Mouse (Mus musculus) midbrain, embryonic 15.5 days (tissue): ENCODE measurements around the gene Dnajc19. TPM values are rescaled to one million over a fixed set of nuclear protein-coding genes. Genes with fewer than 3 reads are reported as not detected.

Experiments used
- ATAC-seq: fragments of 200-750 bp; cut with Nextera tagmentation; replicated peaks from 2 replicates; pipeline ENCODE4 v1.8.0; 2017; ENCODE audit warnings: moderate TSS enrichment
- H3K27ac ChIP-seq: fragments of 300-500 bp; sonication (generic); 2 replicates; pipeline ENCODE4 v1.5.1; 2015; ENCODE audit warnings: mild to moderate bottlenecking, inconsistent platforms
- H3K27me3 ChIP-seq: fragments of 300-500 bp; sonication (generic); replicated peaks from 2 replicates; pipeline ENCODE4 v1.6.1; 2015; ENCODE audit warnings: inconsistent platforms
- H3K36me3 ChIP-seq: fragments of 300-500 bp; sonication (generic); replicated peaks from 2 replicates; pipeline ENCODE4 v1.6.1; 2015; ENCODE audit warnings: inconsistent platforms
- H3K4me1 ChIP-seq: fragments of 300-500 bp; sonication (generic); 2 replicates; pipeline ENCODE4 v1.6.1; 2015; ENCODE audit warnings: inconsistent platforms
- H3K4me2 ChIP-seq: fragments of 300-500 bp; sonication (generic); 2 replicates; pipeline ENCODE4 v1.6.1; 2015; ENCODE audit warnings: inconsistent platforms, mild to moderate bottlenecking, moderate library complexity
- H3K4me3 ChIP-seq: fragments of 300-500 bp; sonication (generic); 2 replicates; pipeline ENCODE4 v1.5.1; 2015; ENCODE audit warnings: mild to moderate bottlenecking, inconsistent platforms
- H3K9ac ChIP-seq: fragments of 300-500 bp; sonication (generic); 2 replicates; pipeline ENCODE4 v1.6.1; 2015; ENCODE audit warnings: mild to moderate bottlenecking, inconsistent platforms
- H3K9me3 ChIP-seq: fragments of 300-500 bp; sonication (generic); 2 replicates; pipeline ENCODE4 v1.6.1; 2016; ENCODE audit warnings: inconsistent platforms
- WGBS: fragments of 180-500 bp; shearing (Covaris S2); methylation state at CpG from one replicate; pipeline ENCODE4 v1.1.7; 2015; ENCODE audit warnings: mixed read lengths; 5-methylcytosine and 5-hydroxymethylcytosine counted together
- polyA plus RNA-seq: library from polyadenylated mRNA; unstranded; fragments of >200 nt; fragmentation: Nextera tagmentation; extraction: Ambion mirVana; gene quantifications from 2 replicates; pipeline ENCODE4 v1.2.1, GENCODE M21; 2015

Gene Dnajc19
- polyA plus RNA-seq, 1 experiment from 2014 or later: 99.8 TPM

- 66% methylated on average over 4 of the region's 4 CpGs for WGBS
- no peaks in the 10 kb centered on the region for H3K9me3 ChIP-seq
- H3K27ac ChIP-seq: no peak overlapping the region
- ATAC-seq: no peak
- H3K27me3 ChIP-seq: no peaks in the 10 kb centered on the region
- H3K4me3 ChIP-seq: peak overlapping the region; percentile 92
- peak overlapping the region; percentile 63 for H3K4me2 ChIP-seq
- peaks cover 21% of the 10 kb centered on the region for H3K4me1 ChIP-seq
- H3K36me3 ChIP-seq: no peaks in the 10 kb centered on the region
- peak overlapping the region; percentile 98; the same call in 1 of the 2 replicates for H3K9ac ChIP-seq
Measured at GRCm38 (mm10) chr3:34021259-34021828, 59.8 kb downstream of the Dnajc19 start.

- Histone ChIP-seq H3K9me3 (no peaks in the 10 kb centered on the region), H3K4me3 (peak overlapping the region; percentile 92), H3K27me3 (no peaks in the 10 kb centered on the region), H3K4me1 (peaks cover 21% of the 10 kb centered on the region), H3K9ac (peak overlapping the region; percentile 98), H3K27ac (peak overlapping the region; percentile 91), H3K36me3 (no peaks in the 10 kb centered on the region), H3K4me2 (peak overlapping the region; percentile 63)
- no peak; the same call in 1 of the 2 replicates for ATAC-seq
- under 1% methylated on average over 59 of the region's 70 CpGs for WGBS
Measured at GRCm38 (mm10) chr3:34020382-34021258, 60.5 kb downstream of the Dnajc19 start.

DNA sequence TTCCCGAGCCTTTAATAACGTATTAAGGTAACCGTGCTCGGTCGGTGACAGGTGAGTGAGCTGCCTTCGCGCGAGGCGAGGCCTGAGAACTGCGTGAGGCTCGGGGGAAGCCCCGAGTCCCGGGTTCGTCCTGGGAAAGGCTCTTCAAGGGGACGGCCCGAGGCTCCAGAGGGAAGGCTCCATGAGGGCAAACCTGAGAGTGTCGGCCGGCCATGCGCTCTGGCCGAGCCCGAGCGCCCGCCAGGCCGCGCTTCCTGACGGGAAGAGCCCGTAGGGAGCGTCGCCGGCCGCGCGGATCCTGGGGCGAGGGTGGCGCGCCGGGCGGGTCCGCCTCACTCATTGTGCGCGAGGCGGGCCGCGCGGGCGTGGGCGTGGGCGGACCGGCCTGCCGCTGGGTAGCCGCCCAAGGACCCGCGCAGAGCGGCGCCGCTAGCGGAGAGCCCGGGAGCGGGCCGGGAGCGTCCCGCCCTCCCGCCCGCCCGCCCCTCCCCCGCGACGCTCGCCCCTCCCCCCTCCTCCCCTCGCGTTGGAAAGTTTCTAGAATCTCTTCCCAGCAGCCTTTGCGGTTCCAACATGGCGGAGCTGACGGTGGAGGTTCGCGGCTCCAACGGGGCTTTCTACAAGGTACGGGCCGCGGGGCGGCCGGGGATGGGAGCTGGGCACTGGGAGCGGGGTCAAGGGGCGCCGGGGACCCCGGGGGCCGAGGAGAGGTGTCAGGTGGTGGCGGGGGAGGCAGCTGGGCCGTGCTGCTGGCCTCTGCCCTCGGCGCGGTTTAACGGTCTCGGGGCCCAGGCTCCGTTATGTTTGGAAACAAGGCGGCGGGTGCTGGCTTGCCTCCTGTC lies 61.4 kb downstream of the Dnajc19 start, which contains the start of gene Fxr1:
TSS of gene Fxr1 (plus strand) at position 404 of the 842 bp plus-strand sequence.
- peak within 1 kb of the TSS; percentile 91 for H3K27ac ChIP-seq
- peak; percentile 97 for ATAC-seq
- H3K4me3 ChIP-seq: peak within 1 kb of the TSS; percentile 92
- no peaks in the 10 kb centered on the region for H3K9me3 ChIP-seq
- H3K27me3 ChIP-seq: no peaks in the 10 kb centered on the region
- H3K36me3 ChIP-seq: no peaks in the 10 kb centered on the region
- WGBS: under 1% methylated on average over 94 of the region's 97 CpGs
- H3K4me1 ChIP-seq: peaks cover 21% of the 10 kb centered on the region
- peak within 1 kb of the TSS; percentile 98 for H3K9ac ChIP-seq
- H3K4me2 ChIP-seq: peak within 1 kb of the TSS; percentile 63

DNA sequence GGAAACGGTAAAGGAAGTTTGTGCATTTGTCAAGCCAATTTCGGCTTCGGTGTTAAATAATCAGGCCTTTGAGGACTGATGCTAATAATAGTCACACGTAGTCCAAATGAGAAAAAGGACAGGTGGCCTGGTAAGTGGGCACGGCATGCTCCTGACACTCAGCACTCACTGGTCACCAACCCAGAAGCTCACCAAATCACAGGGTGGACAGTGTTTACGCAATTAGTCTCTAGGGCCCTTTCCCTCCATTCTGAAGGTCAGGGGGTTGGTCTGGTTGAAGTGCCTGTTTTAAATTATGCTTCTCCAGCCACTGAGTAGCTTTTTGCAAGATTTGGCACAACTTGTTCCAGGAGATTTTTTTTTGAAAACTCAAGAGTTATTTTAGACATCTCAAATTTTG lies 72.9 kb downstream of the Dnajc19 start:
- H3K27me3 ChIP-seq: no peaks in the 10 kb centered on the region
- ATAC-seq: no peak
- WGBS: 81% methylated on average over 6 of the region's 6 CpGs
- no peak overlapping the region for H3K9ac ChIP-seq
- H3K4me3 ChIP-seq: no peak overlapping the region
- H3K36me3 ChIP-seq: no peaks in the 10 kb centered on the region
- H3K9me3 ChIP-seq: no peaks in the 10 kb centered on the region
- H3K4me2 ChIP-seq: no peak overlapping the region
- H3K27ac ChIP-seq: no peak overlapping the region
- H3K4me1 ChIP-seq: no peaks in the 10 kb centered on the region

DNA sequence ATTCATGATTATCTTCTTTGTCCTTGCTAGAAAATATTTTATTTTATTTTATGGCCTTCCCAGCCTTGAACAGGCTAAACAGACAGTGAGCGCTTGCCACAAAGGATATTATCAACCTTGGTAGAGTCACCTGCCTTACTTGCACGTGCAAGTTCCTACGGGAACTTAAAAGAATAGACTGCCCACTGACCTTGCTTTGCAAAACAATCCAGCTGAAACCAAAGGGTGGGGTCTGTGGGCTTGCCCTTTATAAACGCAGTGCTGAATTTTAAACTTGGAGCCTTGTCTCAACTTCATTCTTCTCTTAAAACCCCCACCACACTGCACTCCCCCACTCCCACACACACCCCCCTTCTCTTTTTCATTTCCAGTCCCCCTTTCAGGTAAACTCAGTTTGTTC lies 73.5 kb downstream of the Dnajc19 start:
- no peaks in the 10 kb centered on the region for H3K27me3 ChIP-seq
- no peak overlapping the region for H3K9ac ChIP-seq
- H3K4me3 ChIP-seq: no peak overlapping the region
- no peak overlapping the region for H3K4me2 ChIP-seq
- H3K9me3 ChIP-seq: no peaks in the 10 kb centered on the region
- WGBS: 49% methylated on average over 4 of the region's 4 CpGs
- ATAC-seq: no peak
- no peak overlapping the region for H3K27ac ChIP-seq
- H3K4me1 ChIP-seq: no peaks in the 10 kb centered on the region
- H3K36me3 ChIP-seq: no peaks in the 10 kb centered on the region

GRCm38 (mm10) chr3:34006824-34007223 lies 74.3 kb downstream of the Dnajc19 start:
- Histone ChIP-seq H3K4me2 (no peak overlapping the region), H3K4me1 (no peaks in the 10 kb centered on the region), H3K27ac (no peak overlapping the region), H3K36me3 (no peaks in the 10 kb centered on the region), H3K9ac (no peak overlapping the region), H3K27me3 (no peaks in the 10 kb centered on the region), H3K4me3 (no peak overlapping the region), H3K9me3 (no peaks in the 10 kb centered on the region)
- ATAC-seq: no peak
- WGBS: 74% methylated on average over 3 of the region's 3 CpGs

GRCm38 (mm10) chr3:34006301-34006700 lies 74.8 kb downstream of the Dnajc19 start:
- no peak overlapping the region for H3K4me2 ChIP-seq
- no peaks in the 10 kb centered on the region for H3K27me3 ChIP-seq
- H3K9me3 ChIP-seq: no peaks in the 10 kb centered on the region
- H3K27ac ChIP-seq: no peak overlapping the region
- H3K9ac ChIP-seq: no peak overlapping the region
- ATAC-seq: no peak
- no peaks in the 10 kb centered on the region for H3K36me3 ChIP-seq
- no peaks in the 10 kb centered on the region for H3K4me1 ChIP-seq
- 27% methylated on average over 2 of the region's 2 CpGs for WGBS
- no peak overlapping the region for H3K4me3 ChIP-seq

Other genes starting within 250 kb of the Dnajc19 start
- gene Ccdc39, start 237.0 kb downstream of the Dnajc19 start, polyA plus RNA-seq: 17.5 and 19.5 TPM in 2 replicates
- gene Fxr1, start 61.4 kb downstream of the Dnajc19 start, polyA plus RNA-seq: 35.0 and 35.3 TPM in 2 replicates